Mouse (Mus musculus) embryo, embryonic 11 days (tissue): ENCODE results near the gene Pcyt1a.
"Not testable (repeated sequence)": the region's sequence is repeated elsewhere in the genome, so short reads cannot be mapped to it uniquely, and the experiment has no call there.

ENCODE experiments used
- DNase-seq: peaks from one replicate; pipeline ENCODE4 v3.0.0-alpha.2; 2015

Gene Pcyt1a

GRCm38 (mm10) chr16:32434691-32435090 lies 4.0 kb downstream of the Pcyt1a start:
- DNase-seq: no peak

GRCm38 (mm10) chr16:32436657-32437056 lies 5.9 kb downstream of the Pcyt1a start:
- no peak for DNase-seq

- DNase-seq: no peak
Observed at GRCm38 (mm10) chr16:32437266-32437665, 6.5 kb downstream of the Pcyt1a start.

- no peak for DNase-seq
Observed at GRCm38 (mm10) chr16:32441432-32441831, 10.7 kb downstream of the Pcyt1a start.

- DNase-seq: not testable (repeated sequence)
Observed at GRCm38 (mm10) chr16:32444615-32445014, 13.9 kb downstream of the Pcyt1a start.

GRCm38 (mm10) chr16:32445558-32445957 lies 14.8 kb downstream of the Pcyt1a start:
- DNase-seq: no peak

GRCm38 (mm10) chr16:32446563-32447138 lies 15.9 kb downstream of the Pcyt1a start:
- no peak for DNase-seq

- no peak for DNase-seq
Observed at GRCm38 (mm10) chr16:32449665-32450064, 18.9 kb downstream of the Pcyt1a start.

- DNase-seq: no peak
Observed at GRCm38 (mm10) chr16:32450133-32450532, 19.4 kb downstream of the Pcyt1a start.

GRCm38 (mm10) chr16:32453102-32453501 lies 22.4 kb downstream of the Pcyt1a start:
- no peak for DNase-seq

- peak; percentile 40 for DNase-seq
Observed at GRCm38 (mm10) chr16:32454646-32455045, 23.9 kb downstream of the Pcyt1a start.

- no peak for DNase-seq
Observed at GRCm38 (mm10) chr16:32456086-32456485, 25.4 kb downstream of the Pcyt1a start.

GRCm38 (mm10) chr16:32456761-32457160 lies 26.0 kb downstream of the Pcyt1a start:
- no peak for DNase-seq

GRCm38 (mm10) chr16:32457589-32458386 lies 27.1 kb downstream of the Pcyt1a start:
- DNase-seq: peak; percentile 67

GRCm38 (mm10) chr16:32460518-32460917 lies 29.8 kb downstream of the Pcyt1a start:
- DNase-seq: no peak

GRCm38 (mm10) chr16:32461713-32462112 lies 31.0 kb downstream of the Pcyt1a start:
- no peak for DNase-seq

GRCm38 (mm10) chr16:32462950-32463349 lies 32.2 kb downstream of the Pcyt1a start:
- no peak for DNase-seq

GRCm38 (mm10) chr16:32463426-32463825 lies 32.7 kb downstream of the Pcyt1a start:
- DNase-seq: no peak

- DNase-seq: no peak
Observed at GRCm38 (mm10) chr16:32464908-32465307, 34.2 kb downstream of the Pcyt1a start.

GRCm38 (mm10) chr16:32468488-32468887 lies 37.8 kb downstream of the Pcyt1a start:
- DNase-seq: no peak

GRCm38 (mm10) chr16:32469404-32470105 lies 38.8 kb downstream of the Pcyt1a start:
- DNase-seq: no peak

- DNase-seq: peak; percentile 18
Observed at GRCm38 (mm10) chr16:32472276-32473015, 41.7 kb downstream of the Pcyt1a start.

- DNase-seq: no peak
Observed at GRCm38 (mm10) chr16:32477315-32477714, 46.6 kb downstream of the Pcyt1a start.
